Mouse (Mus musculus) granulocyte monocyte progenitor cell, adult 5-6 weeks (primary cell): Measurements from ENCODE around the gene Fam161a. TPM values are rescaled to one million over a fixed set of nuclear protein-coding genes. Genes with fewer than 3 reads are reported as not detected.

ENCODE experiments used
- ATAC-seq: replicated peaks from 2 replicates; pipeline ENCODE4 v1.8.0; 2016; ENCODE audit warnings: mild to moderate bottlenecking, moderate TSS enrichment, inconsistent platforms; ENCODE audit not compliant: poor library complexity, severe bottlenecking
- total RNA-seq, 2 experiments: library from RNA; stranded (forward) in 1 of 2; stranded (reverse) in 1 of 2; fragments of 200-712, 200-1000 nt in 1 of 2; fragments of >200 nt in 1 of 2; fragmentation: Nextera tagmentation in 1 of 2; gene quantifications; 2 replicates each; pipeline ENCODE4 v1.2.3; 2014 to 2017

The Fam161a gene
- total RNA-seq, 2 experiments from 2014 or later: 1.7 to 3.6 TPM

GRCm38 (mm10) chr11:22989786-22990185 lies 17.5 kb upstream of the Fam161a start:
- ATAC-seq: no peak

- ATAC-seq: peak; percentile 96
Observed at GRCm38 (mm10) chr11:22990393-22991126, 16.8 kb upstream of the Fam161a start, which contains the start of gene Cct4. Gene Cct4, plus strand, starts transcription at chr11:22990519.

- no peak for ATAC-seq
Observed at GRCm38 (mm10) chr11:22991218-22991835, 16.0 kb upstream of the Fam161a start.

- ATAC-seq: no peak
Observed at GRCm38 (mm10) chr11:22994271-22994670, 13.1 kb upstream of the Fam161a start.

GRCm38 (mm10) chr11:22995461-22995860 lies 11.9 kb upstream of the Fam161a start:
- ATAC-seq: no peak

- no peak for ATAC-seq
Observed at GRCm38 (mm10) chr11:22998308-22998707, 9.0 kb upstream of the Fam161a start.

GRCm38 (mm10) chr11:23005276-23005675 lies 2.1 kb upstream of the Fam161a start:
- no peak for ATAC-seq

GRCm38 (mm10) chr11:23007166-23007480 lies 208 bp upstream of the Fam161a start:
- ATAC-seq: peak; percentile 12; the same call in 1 of the 2 replicates

GRCm38 (mm10) chr11:23008181-23008823 lies 971 bp downstream of the Fam161a start:
- peak; percentile 80 for ATAC-seq

GRCm38 (mm10) chr11:23008824-23009200 lies 1.5 kb downstream of the Fam161a start:
- no peak for ATAC-seq

GRCm38 (mm10) chr11:23013096-23013495 lies 5.8 kb downstream of the Fam161a start:
- ATAC-seq: no peak

- ATAC-seq: peak; percentile 89
Observed at GRCm38 (mm10) chr11:23013580-23014294, 6.4 kb downstream of the Fam161a start.

- no peak for ATAC-seq
Observed at GRCm38 (mm10) chr11:23014996-23015395, 7.7 kb downstream of the Fam161a start.

GRCm38 (mm10) chr11:23017943-23018342 lies 10.6 kb downstream of the Fam161a start:
- ATAC-seq: peak; percentile 37; the same call in 1 of the 2 replicates

GRCm38 (mm10) chr11:23020116-23020770 lies 12.9 kb downstream of the Fam161a start:
- no peak for ATAC-seq

- no peak for ATAC-seq
Observed at GRCm38 (mm10) chr11:23020841-23021240, 13.5 kb downstream of the Fam161a start.

- peak; percentile 48; the same call in 1 of the 2 replicates for ATAC-seq
Observed at GRCm38 (mm10) chr11:23023155-23023554, 15.8 kb downstream of the Fam161a start.

- peak; percentile 75 for ATAC-seq
Observed at GRCm38 (mm10) chr11:23024169-23024568, 16.8 kb downstream of the Fam161a start.

GRCm38 (mm10) chr11:23028957-23029356 lies 21.6 kb downstream of the Fam161a start:
- ATAC-seq: no peak

GRCm38 (mm10) chr11:23029399-23029798 lies 22.1 kb downstream of the Fam161a start:
- no peak for ATAC-seq
